Mouse (Mus musculus): Measurements from ENCODE around the gene G0s2. TPM values are rescaled to one million over a fixed set of nuclear protein-coding genes. Genes with fewer than 3 reads are reported as not detected.

Gene G0s2
- total and polyA plus RNA-seq, 3 experiments = 44.8 to 229 (median 57.9) TPM

- no peak overlapping the region for H3K4me3 ChIP-seq
- no peak overlapping the region for H3K27ac ChIP-seq
- intact Hi-C loops (cut with DNase I) = no loop called here
- H3K79me2 ChIP-seq (replicated peaks; ENCODE audit: control insufficient read depth, insufficient read depth, low read length) = no peaks in the 10 kb centered on the region
- no peak overlapping the region for H3K9ac ChIP-seq (ENCODE audit: low read depth, low read length)
- DNase-seq = no peak
- no peaks in the 10 kb centered on the region for H3K36me3 ChIP-seq (ENCODE audit: control insufficient read depth, insufficient read depth, low read length)
- 85% methylated on average over 5 of the region's 5 CpGs for WGBS
- TF ChIP-seq POLR2A (IDR thresholded peaks at IDR 0.05; ENCODE audit: insufficient read depth, low read depth, low read length) = no peak
- TF ChIP-seq CTCF (IDR thresholded peaks at IDR 0.05) = no peak
- TF ChIP-seq EP300 (IDR thresholded peaks at IDR 0.05; ENCODE audit: insufficient read depth, low read depth, low read length) = no peak
- no peaks in the 10 kb centered on the region for H3K4me1 ChIP-seq (ENCODE audit: control insufficient read depth, insufficient read depth, low read length)
- no peaks in the 10 kb centered on the region for H3K27me3 ChIP-seq (ENCODE audit: control insufficient read depth, insufficient read depth, low read length)
These were observed 22.9 kb upstream of the G0s2 start for GRCm38 (mm10) chr1:193295920-193296319.

- DNase-seq = no peak
- WGBS = 61% methylated on average over 3 of the region's 3 CpGs
These were observed 20.9 kb upstream of the G0s2 start for GRCm38 (mm10) chr1:193293926-193294325.

GRCm38 (mm10) chr1:193293039-193293438, 20.0 kb upstream of the G0s2 start:
- H3K27ac ChIP-seq = no peak overlapping the region
- 51% methylated on average over 2 of the region's 2 CpGs for WGBS
- H3K4me1 ChIP-seq (ENCODE audit: control insufficient read depth, insufficient read depth, low read length) = no peaks in the 10 kb centered on the region
- no peak overlapping the region for H3K9ac ChIP-seq (ENCODE audit: low read depth, low read length)
- DNase-seq = no peak
- no peak overlapping the region for H3K4me3 ChIP-seq
- intact Hi-C loops (cut with DNase I) = no loop called here
- no peak for TF ChIP-seq POLR2A (IDR thresholded peaks at IDR 0.05; ENCODE audit: insufficient read depth, low read depth, low read length)
- TF ChIP-seq CTCF (IDR thresholded peaks at IDR 0.05) = no peak
- no peak for TF ChIP-seq EP300 (IDR thresholded peaks at IDR 0.05; ENCODE audit: insufficient read depth, low read depth, low read length)
- H3K79me2 ChIP-seq (replicated peaks; ENCODE audit: control insufficient read depth, insufficient read depth, low read length) = no peaks in the 10 kb centered on the region
- no peaks in the 10 kb centered on the region for H3K27me3 ChIP-seq (ENCODE audit: control insufficient read depth, insufficient read depth, low read length)
- H3K36me3 ChIP-seq (ENCODE audit: control insufficient read depth, insufficient read depth, low read length) = no peaks in the 10 kb centered on the region

More at GRCm38 (mm10) chr1:193293926-193294325, 20.9 kb upstream of the G0s2 start:
- Histone ChIP-seq H3K4me3 (no peak overlapping the region), H3K36me3 (ENCODE audit: control insufficient read depth, insufficient read depth, low read length) (no peaks in the 10 kb centered on the region), H3K27me3 (ENCODE audit: control insufficient read depth, insufficient read depth, low read length) (no peaks in the 10 kb centered on the region), H3K9ac (ENCODE audit: low read depth, low read length) (no peak overlapping the region), H3K4me1 (ENCODE audit: control insufficient read depth, insufficient read depth, low read length) (no peaks in the 10 kb centered on the region), H3K27ac (no peak overlapping the region), H3K79me2 (replicated peaks; ENCODE audit: control insufficient read depth, insufficient read depth, low read length) (no peaks in the 10 kb centered on the region)
- TF ChIP-seq POLR2A (IDR thresholded peaks at IDR 0.05; ENCODE audit: insufficient read depth, low read depth, low read length) (no peak), EP300 (IDR thresholded peaks at IDR 0.05; ENCODE audit: insufficient read depth, low read depth, low read length) (no peak), CTCF (IDR thresholded peaks at IDR 0.05) (no peak)
- intact Hi-C loops (cut with DNase I) = no loop called here

- Histone ChIP-seq H3K4me3 (no peak overlapping the region), H3K36me3 (ENCODE audit: control insufficient read depth, insufficient read depth, low read length) (no peaks in the 10 kb centered on the region), H3K9ac (ENCODE audit: low read depth, low read length) (no peak overlapping the region), H3K4me1 (ENCODE audit: control insufficient read depth, insufficient read depth, low read length) (no peaks in the 10 kb centered on the region), H3K27me3 (ENCODE audit: control insufficient read depth, insufficient read depth, low read length) (no peaks in the 10 kb centered on the region), H3K27ac (no peak overlapping the region), H3K79me2 (replicated peaks; ENCODE audit: control insufficient read depth, insufficient read depth, low read length) (no peaks in the 10 kb centered on the region)
- no peak for TF ChIP-seq EP300 (IDR thresholded peaks at IDR 0.05; ENCODE audit: insufficient read depth, low read depth, low read length)
- TF ChIP-seq POLR2A (IDR thresholded peaks at IDR 0.05; ENCODE audit: insufficient read depth, low read depth, low read length) = no peak
- no peak for TF ChIP-seq CTCF (IDR thresholded peaks at IDR 0.05)
- intact Hi-C loops (cut with DNase I) = no loop called here
- no peak for DNase-seq
These were observed 17.7 kb upstream of the G0s2 start for GRCm38 (mm10) chr1:193290686-193291085.

GRCm38 (mm10) chr1:193289914-193290313, 16.9 kb upstream of the G0s2 start:
- no peak for TF ChIP-seq POLR2A (IDR thresholded peaks at IDR 0.05; ENCODE audit: insufficient read depth, low read depth, low read length)
- no peak for TF ChIP-seq EP300 (IDR thresholded peaks at IDR 0.05; ENCODE audit: insufficient read depth, low read depth, low read length)
- TF ChIP-seq CTCF (IDR thresholded peaks at IDR 0.05) = no peak
- no peak for DNase-seq
- no peaks in the 10 kb centered on the region for H3K36me3 ChIP-seq (ENCODE audit: control insufficient read depth, insufficient read depth, low read length)
- WGBS = 71% methylated on average over 5 of the region's 5 CpGs
- no peaks in the 10 kb centered on the region for H3K79me2 ChIP-seq (replicated peaks; ENCODE audit: control insufficient read depth, insufficient read depth, low read length)
- no peak overlapping the region for H3K4me3 ChIP-seq
- H3K27ac ChIP-seq = no peak overlapping the region
- H3K27me3 ChIP-seq (ENCODE audit: control insufficient read depth, insufficient read depth, low read length) = no peaks in the 10 kb centered on the region
- intact Hi-C loops (cut with DNase I) = no loop called here
- no peak overlapping the region for H3K9ac ChIP-seq (ENCODE audit: low read depth, low read length)
- no peaks in the 10 kb centered on the region for H3K4me1 ChIP-seq (ENCODE audit: control insufficient read depth, insufficient read depth, low read length)

GRCm38 (mm10) chr1:193289076-193289475, 16.1 kb upstream of the G0s2 start:
- H3K9ac ChIP-seq (ENCODE audit: low read depth, low read length) = no peak overlapping the region
- no peak overlapping the region for H3K27ac ChIP-seq
- no peak for DNase-seq
- no peak overlapping the region for H3K4me3 ChIP-seq
- H3K36me3 ChIP-seq (ENCODE audit: control insufficient read depth, insufficient read depth, low read length) = no peaks in the 10 kb centered on the region
- H3K4me1 ChIP-seq (ENCODE audit: control insufficient read depth, insufficient read depth, low read length) = no peaks in the 10 kb centered on the region
- no peaks in the 10 kb centered on the region for H3K27me3 ChIP-seq (ENCODE audit: control insufficient read depth, insufficient read depth, low read length)
- intact Hi-C loops (cut with DNase I) = no loop called here
- no peaks in the 10 kb centered on the region for H3K79me2 ChIP-seq (replicated peaks; ENCODE audit: control insufficient read depth, insufficient read depth, low read length)
- WGBS = 92% methylated on average over 3 of the region's 3 CpGs
- TF ChIP-seq EP300 (IDR thresholded peaks at IDR 0.05; ENCODE audit: insufficient read depth, low read depth, low read length) (no peak), CTCF (IDR thresholded peaks at IDR 0.05) (no peak), POLR2A (IDR thresholded peaks at IDR 0.05; ENCODE audit: insufficient read depth, low read depth, low read length) (no peak)
